Mouse (Mus musculus) intestine, embryonic 16.5 days (tissue): ENCODE data around the gene Dhrs11. TPM values are rescaled to one million over a fixed set of nuclear protein-coding genes. Genes with fewer than 3 reads are reported as not detected.
A peak's percentile ranks its signal among the peaks of the same experiment; 100 is the strongest.
"Not testable (repeated sequence)": the region's sequence is repeated elsewhere in the genome, so short reads cannot be mapped to it uniquely, and the experiment has no call there.

Experiments
- ATAC-seq: fragments of 200-750 bp; cut with Nextera tagmentation; 2 replicates; pipeline ENCODE4 v1.8.0; 2017; ENCODE audit warnings: moderate TSS enrichment, moderate library complexity
- H3K27ac ChIP-seq: fragments of 300-500 bp; sonication (generic); 2 replicates; pipeline ENCODE4 v1.5.1; 2014; ENCODE audit warnings: mild to moderate bottlenecking, low read length
- H3K27me3 ChIP-seq: fragments of 300-500 bp; sonication (generic); replicated peaks from 2 replicates; pipeline ENCODE4 v1.6.1; 2014; ENCODE audit warnings: low read length, control low read depth, mixed read lengths; ENCODE audit not compliant: control insufficient read depth, insufficient read depth
- H3K36me3 ChIP-seq: fragments of 300-500 bp; sonication (generic); 2 replicates; pipeline ENCODE4 v1.6.1; 2014; ENCODE audit warnings: low read length, control low read depth; ENCODE audit not compliant: control insufficient read depth, insufficient read depth
- H3K4me1 ChIP-seq: fragments of 300-500 bp; sonication (generic); 2 replicates; pipeline ENCODE4 v1.6.1; 2014; ENCODE audit warnings: low read length, control low read depth, mixed read lengths; ENCODE audit not compliant: control insufficient read depth, insufficient read depth
- H3K4me2 ChIP-seq: fragments of 300-500 bp; sonication (generic); 2 replicates; pipeline ENCODE4 v1.6.1; 2014; ENCODE audit warnings: low read depth, low read length, control low read depth
- H3K4me3 ChIP-seq: fragments of 300-500 bp; sonication (generic); 2 replicates; pipeline ENCODE4 v1.5.1; 2014; ENCODE audit warnings: mild to moderate bottlenecking, low read length
- H3K9ac ChIP-seq: fragments of 300-500 bp; sonication (generic); 2 replicates; pipeline ENCODE4 v1.6.1; 2014; ENCODE audit warnings: low read depth, low read length
- H3K9me3 ChIP-seq: fragments of 300-500 bp; sonication (generic); 2 replicates; pipeline ENCODE4 v1.6.1; 2016; ENCODE audit warnings: low read length, control low read depth; ENCODE audit not compliant: control insufficient read depth
- WGBS: fragments of 180-500 bp; shearing (Covaris S2); extraction: QIAGEN DNeasy Blood & Tissue Kit; methylation state at CpG from one replicate; pipeline ENCODE4 v1.1.7; 2014; 5-methylcytosine and 5-hydroxymethylcytosine counted together
- polyA plus RNA-seq: library from polyadenylated mRNA; unstranded; fragments of >200 nt; fragmentation: Nextera tagmentation; extraction: Ambion mirVana; gene quantifications from 2 replicates; pipeline ENCODE4 v1.2.1, GENCODE M21; 2015

Dhrs11 gene
- polyA plus RNA-seq, 1 experiment from 2014 or later = 105 TPM

GRCm38 (mm10) chr11:84867586-84867985 is 38.8 kb upstream of the Dhrs11 start:
- 73% methylated on average over 2 of the region's 2 CpGs for WGBS
- H3K9ac ChIP-seq = no peak overlapping the region

GRCm38 (mm10) chr11:84865268-84865667 is 36.5 kb upstream of the Dhrs11 start:
- H3K36me3 ChIP-seq = no peaks in the 10 kb centered on the region
- no peak for ATAC-seq
- no peak overlapping the region for H3K4me2 ChIP-seq
- H3K4me3 ChIP-seq = no peak overlapping the region
- WGBS = 45% methylated on average over 2 of the region's 2 CpGs
- H3K27ac ChIP-seq = no peak overlapping the region
- H3K27me3 ChIP-seq = no peaks in the 10 kb centered on the region
- H3K9me3 ChIP-seq = no peaks in the 10 kb centered on the region
- peaks cover 7% of the 10 kb centered on the region; the same call in 1 of the 2 replicates for H3K4me1 ChIP-seq
- H3K9ac ChIP-seq = no peak overlapping the region

More at GRCm38 (mm10) chr11:84867586-84867985, 38.8 kb upstream of the Dhrs11 start:
- ATAC-seq = no peak
- Histone ChIP-seq H3K36me3 (no peaks in the 10 kb centered on the region), H3K4me2 (peak overlapping the region; percentile 37), H3K4me3 (peak overlapping the region; percentile 24), H3K27ac (no peak overlapping the region), H3K9me3 (no peaks in the 10 kb centered on the region), H3K27me3 (no peaks in the 10 kb centered on the region), H3K4me1 (peaks cover 7% of the 10 kb centered on the region; the same call in 1 of the 2 replicates)

GRCm38 (mm10) chr11:84855285-84855684 is 26.5 kb upstream of the Dhrs11 start:
- no peak overlapping the region for H3K4me2 ChIP-seq
- 0 out of 2 replicates have a peak, but pooled peaks cover 2% of the 10 kb centered on the region for H3K36me3 ChIP-seq
- H3K9ac ChIP-seq = no peak overlapping the region
- no peaks in the 10 kb centered on the region for H3K4me1 ChIP-seq
- H3K9me3 ChIP-seq = no peaks in the 10 kb centered on the region
- no peak overlapping the region for H3K27ac ChIP-seq
- no peak overlapping the region for H3K4me3 ChIP-seq
- 91% methylated on average over 6 of the region's 6 CpGs for WGBS
- no peak for ATAC-seq
- no peaks in the 10 kb centered on the region for H3K27me3 ChIP-seq

GRCm38 (mm10) chr11:84847475-84848090 is 18.8 kb upstream of the Dhrs11 start:
- no peak overlapping the region for H3K27ac ChIP-seq
- no peaks in the 10 kb centered on the region for H3K9me3 ChIP-seq
- no peaks in the 10 kb centered on the region for H3K4me1 ChIP-seq
- 90% methylated on average over 7 of the region's 7 CpGs for WGBS
- ATAC-seq = no peak
- H3K4me3 ChIP-seq = no peak overlapping the region
- H3K27me3 ChIP-seq = no peaks in the 10 kb centered on the region
- H3K4me2 ChIP-seq = no peak overlapping the region
- H3K9ac ChIP-seq = no peak overlapping the region
- 0 out of 2 replicates have a peak, but pooled peaks cover 4% of the 10 kb centered on the region for H3K36me3 ChIP-seq

GRCm38 (mm10) chr11:84846741-84847474 is 18.1 kb upstream of the Dhrs11 start:
- no peak for ATAC-seq
- Histone ChIP-seq H3K4me2 (no peak overlapping the region), H3K4me1 (no peaks in the 10 kb centered on the region), H3K4me3 (no peak overlapping the region), H3K9ac (no peak overlapping the region), H3K27ac (no peak overlapping the region), H3K36me3 (0 out of 2 replicates have a peak, but pooled peaks cover 4% of the 10 kb centered on the region), H3K27me3 (no peaks in the 10 kb centered on the region), H3K9me3 (no peaks in the 10 kb centered on the region)
- 96% methylated on average over 15 of the region's 15 CpGs for WGBS

- Histone ChIP-seq H3K27ac (no peak overlapping the region), H3K36me3 (peaks cover 10% of the 10 kb centered on the region; the same call in 1 of the 2 replicates), H3K4me1 (no peaks in the 10 kb centered on the region), H3K4me2 (no peak overlapping the region), H3K9ac (no peak overlapping the region), H3K9me3 (no peaks in the 10 kb centered on the region), H3K27me3 (no peaks in the 10 kb centered on the region), H3K4me3 (no peak overlapping the region)
- 88% methylated on average over 2 of the region's 2 CpGs for WGBS
- ATAC-seq = no peak
Observed at GRCm38 (mm10) chr11:84839330-84839729, 10.5 kb upstream of the Dhrs11 start.

- ATAC-seq = peak; percentile 12
- not testable (repeated sequence) for H3K4me1 ChIP-seq
Observed at GRCm38 (mm10) chr11:84829495-84829894, 701 bp upstream of the Dhrs11 start.

GRCm38 (mm10) chr11:84827901-84828503 is 792 bp downstream of the Dhrs11 start:
- ATAC-seq = no peak
- Histone ChIP-seq H3K9ac (peak overlapping the region; percentile 87), H3K4me2 (peak overlapping the region; percentile 86), H3K27me3 (no peaks in the 10 kb centered on the region), H3K4me3 (peak overlapping the region; percentile 87), H3K27ac (peak overlapping the region; percentile 89), H3K4me1 (peaks cover 11% of the 10 kb centered on the region), H3K9me3 (no peaks in the 10 kb centered on the region), H3K36me3 (no peaks in the 10 kb centered on the region)
- WGBS = 37% methylated on average over 3 of the region's 3 CpGs

More at GRCm38 (mm10) chr11:84829495-84829894, 701 bp upstream of the Dhrs11 start:
- H3K27me3 ChIP-seq, H3K9me3 ChIP-seq, H3K36me3 ChIP-seq: not testable (repeated sequence)
- Histone ChIP-seq H3K27ac (peak overlapping the region; percentile 89), H3K9ac (peak overlapping the region; percentile 87), H3K4me2 (peak overlapping the region; percentile 86), H3K4me3 (peak overlapping the region; percentile 87)
- 62% methylated on average over 11 of the region's 11 CpGs for WGBS

GRCm38 (mm10) chr11:84827492-84827891 is 1.3 kb downstream of the Dhrs11 start:
- Histone ChIP-seq H3K27me3 (no peaks in the 10 kb centered on the region), H3K9ac (no peak overlapping the region), H3K27ac (peak overlapping the region; percentile 89), H3K36me3 (0 out of 2 replicates have a peak, but pooled peaks cover under 1% of the 10 kb centered on the region), H3K4me3 (peak overlapping the region; percentile 87), H3K4me1 (peaks cover 16% of the 10 kb centered on the region), H3K4me2 (peak overlapping the region; percentile 86), H3K9me3 (no peaks in the 10 kb centered on the region)
- peak; percentile 54 for ATAC-seq
